Mouse (Mus musculus) lung, adult 18-20 months (tissue): Measurements from ENCODE around the gene Pwp2.
A peak's percentile ranks its signal among the peaks of the same experiment; 100 is the strongest.
"Not testable (repeated sequence)": the region's sequence is repeated elsewhere in the genome, so short reads cannot be mapped to it uniquely, and the experiment has no call there.

Experiments used
- DNase-seq, 2 experiments: peaks; one replicate each; pipeline ENCODE4 v3.0.0; 2022; ENCODE audit warnings: mixed read lengths in 2 of 2

Gene Pwp2

DNA sequence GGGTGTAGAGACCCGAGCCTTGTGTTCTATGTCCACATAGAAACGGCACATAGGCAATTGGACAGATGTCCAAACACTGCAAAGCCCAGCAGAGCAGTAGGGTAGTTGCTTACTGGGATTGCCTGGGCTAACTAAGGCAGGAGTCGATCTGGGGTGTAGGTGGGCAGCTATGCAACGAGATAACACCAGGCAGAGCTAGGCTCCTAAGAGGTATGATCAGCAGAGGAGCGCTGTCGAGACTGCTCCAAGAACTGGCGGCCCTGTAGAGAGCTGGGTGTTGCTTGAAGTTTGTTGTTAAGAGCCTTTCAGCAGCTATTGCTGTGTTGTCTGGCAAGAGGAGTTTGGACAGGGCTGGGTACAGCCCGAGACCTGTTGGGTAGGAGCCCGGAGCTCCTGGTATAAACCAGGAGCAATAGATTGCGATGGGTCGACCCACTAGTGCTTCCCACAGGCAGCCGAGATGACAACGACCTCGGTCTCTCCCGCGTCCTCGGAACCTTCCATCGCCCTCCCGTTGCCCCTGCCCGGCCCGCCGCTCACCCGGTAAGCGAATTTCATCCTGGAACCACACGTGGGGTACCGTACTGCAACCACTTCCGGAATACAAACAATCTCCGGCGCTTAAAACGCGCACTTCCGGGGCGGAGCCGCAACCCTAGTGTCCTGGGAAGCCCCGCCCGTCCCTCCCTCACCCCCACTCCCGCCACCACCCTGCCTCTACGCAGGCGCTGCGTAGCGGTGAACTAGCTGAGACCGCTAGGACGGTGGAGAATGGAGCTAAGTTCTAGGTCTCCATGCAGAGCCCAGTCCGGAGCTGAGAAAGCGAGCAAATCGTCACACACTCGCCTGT, at the start of gene Pwp2:
Pwp2 (minus strand) TSS at position 619 of the 850 bp plus-strand sequence.
- peak; percentile 87 to 91 for DNase-seq

DNA sequence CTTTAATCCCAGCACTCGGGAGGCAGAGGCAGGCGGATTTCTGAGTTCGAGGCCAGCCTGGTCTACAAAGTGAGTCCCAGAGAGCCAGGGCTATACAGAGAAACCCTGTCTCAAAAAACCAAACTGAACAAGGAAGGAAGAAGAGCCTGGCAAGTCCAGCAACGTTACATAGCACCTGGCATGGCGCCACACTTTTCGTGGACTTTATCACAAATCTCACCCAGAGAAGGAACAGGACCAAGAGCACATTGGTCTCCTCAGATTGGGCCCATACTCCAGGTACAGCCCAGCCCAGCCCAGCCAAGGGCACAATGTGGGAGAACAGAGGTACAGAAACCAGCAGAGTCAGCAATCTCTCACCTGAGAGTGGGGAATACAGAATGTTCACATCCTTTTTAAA, 48.8 kb upstream of the Pwp2 start:
- no peak for DNase-seq

DNA sequence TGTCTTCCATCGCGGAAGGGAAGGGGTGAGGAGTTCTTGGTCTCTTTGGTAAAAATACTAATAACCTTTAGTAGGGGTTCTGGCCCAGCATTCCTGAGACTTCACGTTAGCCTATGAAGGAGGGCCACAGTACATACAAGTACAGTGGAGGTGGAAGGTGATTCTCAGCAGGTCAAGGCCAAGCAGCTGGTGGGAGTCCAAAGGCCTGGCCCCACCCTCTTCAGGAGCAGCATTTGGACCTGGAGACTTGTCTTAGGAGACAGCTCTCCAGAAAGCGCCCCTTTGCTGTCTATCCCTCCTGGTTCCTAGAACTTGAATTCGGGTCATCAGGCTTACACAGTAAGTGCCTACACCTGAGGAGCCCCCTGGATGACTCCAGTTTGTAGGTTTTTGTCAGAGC, 48.2 kb upstream of the Pwp2 start:
- DNase-seq: no peak

DNA sequence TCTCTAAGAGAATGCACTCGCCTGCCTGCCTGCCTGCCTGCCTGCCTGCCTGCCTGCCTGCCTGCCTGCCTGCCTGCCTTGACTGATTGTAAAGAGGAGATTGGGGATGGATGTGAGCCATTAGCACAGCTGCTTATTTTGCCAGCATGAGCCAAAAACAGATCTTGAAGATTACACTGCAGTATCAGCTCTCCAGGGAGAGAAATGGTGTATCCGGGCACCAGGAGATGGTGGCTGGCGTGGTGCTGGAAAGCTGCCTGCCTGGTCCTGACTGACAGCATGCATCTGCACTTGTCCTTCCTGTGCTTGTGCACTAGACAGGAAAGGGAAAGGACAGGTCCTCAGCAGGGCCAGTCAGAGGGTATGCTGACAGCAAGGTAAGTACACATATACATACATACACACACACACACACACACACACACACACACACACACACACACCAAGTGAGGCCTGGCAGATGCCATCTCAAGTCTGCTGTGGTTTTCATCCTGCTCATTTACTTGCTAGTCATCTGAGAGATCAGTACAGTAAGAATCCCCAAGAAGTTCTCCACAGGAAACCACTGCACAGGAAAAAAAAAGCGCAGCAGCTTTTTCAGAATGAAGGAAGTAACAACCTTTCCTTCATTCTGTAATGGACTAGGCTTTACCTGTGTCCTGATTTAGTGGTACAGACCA, 47.5 kb upstream of the Pwp2 start:
- DNase-seq: no peak

DNA sequence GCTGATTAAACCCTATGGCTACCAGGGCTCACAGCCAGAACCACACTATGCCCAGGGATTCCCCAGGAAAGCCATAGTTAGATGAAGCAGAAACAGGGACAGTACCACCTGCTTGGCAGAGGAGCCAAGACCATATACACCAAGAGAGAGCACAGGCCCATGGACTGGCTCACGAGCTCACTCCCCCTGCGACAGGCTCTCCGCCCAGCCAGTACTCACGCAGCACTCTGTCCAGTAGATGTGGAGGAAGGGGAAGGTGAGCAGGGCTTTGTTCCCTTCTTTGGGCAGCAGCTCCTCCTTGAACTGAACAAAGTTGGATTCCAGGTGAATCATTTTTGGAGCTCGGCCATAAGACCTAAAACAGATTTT, 43.6 kb upstream of the Pwp2 start:
- DNase-seq: no peak

DNA sequence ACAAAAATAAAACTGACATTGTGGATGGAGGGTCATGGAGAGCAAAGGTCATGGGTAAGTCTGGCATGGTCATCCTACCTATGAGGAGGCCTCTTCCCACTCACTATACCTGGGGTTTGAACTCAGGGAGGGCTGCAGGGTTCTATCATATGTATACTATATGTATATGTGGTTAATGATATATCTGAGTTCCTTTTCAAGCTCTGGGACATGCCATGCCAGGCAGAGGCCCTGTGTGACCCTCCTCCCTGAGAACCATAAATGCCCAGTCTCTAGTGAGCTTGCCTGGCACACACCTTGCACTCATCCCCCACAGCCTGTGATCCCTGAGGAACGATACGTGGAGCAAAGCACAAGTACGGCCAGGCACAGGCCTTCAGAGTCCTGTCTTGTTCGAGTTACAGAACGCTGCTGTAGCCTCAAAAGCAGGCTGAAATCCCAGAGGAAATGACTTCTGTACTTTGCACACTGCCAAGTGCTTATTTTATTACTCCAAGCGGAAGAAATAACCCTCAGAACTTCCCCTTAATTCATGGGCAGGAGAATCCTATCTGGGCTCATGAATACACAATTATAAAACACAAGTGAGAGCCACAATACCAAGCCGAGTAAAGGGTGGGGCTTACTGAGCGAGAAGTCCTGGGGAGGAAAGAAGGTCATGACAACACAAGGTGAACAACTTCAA, 43.1 kb upstream of the Pwp2 start:
- DNase-seq: no peak

DNA sequence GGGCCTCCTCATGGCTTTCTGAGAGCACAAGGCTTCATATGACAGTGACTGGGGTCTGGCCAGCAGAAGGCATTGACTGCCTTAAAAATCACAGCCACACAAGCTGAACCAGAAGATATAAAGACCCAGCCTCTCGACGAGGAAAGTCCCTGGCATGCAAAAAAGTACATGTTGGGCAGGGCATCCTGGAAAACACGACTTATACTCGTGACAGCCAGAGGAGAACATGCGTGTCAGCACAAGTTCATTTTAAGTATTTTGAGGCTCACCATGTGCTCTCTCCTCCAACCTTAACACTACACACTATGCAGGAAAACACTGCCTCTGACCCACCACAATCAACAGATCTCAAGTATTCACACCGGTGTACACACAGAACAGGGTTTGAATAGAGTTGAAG, 39.2 kb upstream of the Pwp2 start:
- DNase-seq: no peak

DNA sequence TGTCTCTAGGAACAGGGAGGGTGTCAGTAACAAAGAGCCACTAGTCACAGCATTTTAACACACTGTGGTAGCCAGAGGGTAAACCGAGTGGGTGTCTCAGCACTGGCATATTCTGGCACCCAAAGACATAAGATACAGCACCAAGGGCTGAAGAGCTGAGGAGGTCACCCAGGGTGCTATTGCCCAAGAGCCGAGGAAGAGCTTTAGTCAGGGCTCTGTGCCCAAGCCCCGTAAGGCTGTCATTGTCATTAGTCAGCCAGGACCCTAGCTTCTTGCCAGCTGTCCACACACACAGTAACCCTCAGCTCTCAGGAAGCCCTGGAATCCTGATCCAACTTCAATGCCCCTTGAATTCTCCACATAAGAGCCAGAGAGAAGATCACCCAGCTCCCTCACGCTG, 38.0 kb upstream of the Pwp2 start:
- DNase-seq: no peak

DNA sequence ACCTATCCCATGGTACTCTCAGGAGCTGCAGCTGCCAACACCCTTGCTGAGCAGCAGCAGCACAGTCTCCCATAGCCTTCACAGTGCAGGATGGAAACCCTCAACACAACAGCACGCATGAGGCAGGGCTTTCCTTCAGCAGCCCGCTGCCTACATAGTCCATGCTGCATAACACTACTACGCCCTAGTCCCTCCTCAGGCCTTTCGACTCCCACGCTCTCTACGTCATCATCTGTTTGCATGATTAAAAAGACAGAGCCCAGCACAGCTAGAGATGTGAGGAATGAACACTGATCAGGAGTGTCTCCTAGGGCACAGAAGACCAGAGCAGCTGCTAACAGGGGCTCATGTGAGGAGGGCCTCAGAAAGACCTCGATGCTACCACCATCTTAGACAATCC, 36.4 kb upstream of the Pwp2 start:
- no peak for DNase-seq

DNA sequence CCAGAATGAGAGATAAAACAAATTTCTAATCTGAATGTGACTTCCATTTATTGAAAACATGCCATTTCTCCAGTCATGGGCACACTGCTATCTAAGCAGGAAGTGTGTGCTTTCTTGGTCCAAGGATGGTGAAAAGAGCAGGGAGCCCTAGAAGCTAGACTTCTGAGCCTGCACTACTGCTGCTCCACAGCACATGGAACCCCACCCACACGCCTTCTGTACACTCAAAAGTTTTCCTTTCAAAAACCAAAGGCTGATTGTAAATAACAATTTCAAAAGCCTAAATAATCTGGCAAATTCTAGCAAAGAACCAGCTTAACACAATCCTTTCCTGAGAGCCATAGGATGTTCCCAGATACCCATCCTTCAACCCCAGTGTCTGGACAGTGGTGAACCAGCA, 34.6 kb upstream of the Pwp2 start:
- no peak for DNase-seq

DNA sequence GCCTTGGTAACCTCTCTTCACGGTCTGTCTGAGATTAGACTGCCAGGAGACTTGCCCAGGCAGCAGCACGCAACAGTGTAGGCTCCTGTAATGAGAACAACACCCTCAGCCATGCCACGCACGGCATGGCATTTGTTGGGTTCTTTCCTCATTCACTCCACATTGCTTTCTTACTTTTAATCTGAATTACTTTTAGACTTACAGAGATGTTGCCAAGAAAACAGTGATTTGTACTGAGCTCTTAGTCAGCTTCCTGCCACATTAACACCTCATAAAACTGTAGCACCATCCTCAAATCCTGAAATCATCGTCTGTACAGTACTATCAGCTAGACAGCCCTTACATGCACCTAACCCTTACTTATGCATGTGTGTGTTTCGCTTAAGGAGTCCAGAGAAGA, 33.6 kb upstream of the Pwp2 start:
- DNase-seq: no peak

DNA sequence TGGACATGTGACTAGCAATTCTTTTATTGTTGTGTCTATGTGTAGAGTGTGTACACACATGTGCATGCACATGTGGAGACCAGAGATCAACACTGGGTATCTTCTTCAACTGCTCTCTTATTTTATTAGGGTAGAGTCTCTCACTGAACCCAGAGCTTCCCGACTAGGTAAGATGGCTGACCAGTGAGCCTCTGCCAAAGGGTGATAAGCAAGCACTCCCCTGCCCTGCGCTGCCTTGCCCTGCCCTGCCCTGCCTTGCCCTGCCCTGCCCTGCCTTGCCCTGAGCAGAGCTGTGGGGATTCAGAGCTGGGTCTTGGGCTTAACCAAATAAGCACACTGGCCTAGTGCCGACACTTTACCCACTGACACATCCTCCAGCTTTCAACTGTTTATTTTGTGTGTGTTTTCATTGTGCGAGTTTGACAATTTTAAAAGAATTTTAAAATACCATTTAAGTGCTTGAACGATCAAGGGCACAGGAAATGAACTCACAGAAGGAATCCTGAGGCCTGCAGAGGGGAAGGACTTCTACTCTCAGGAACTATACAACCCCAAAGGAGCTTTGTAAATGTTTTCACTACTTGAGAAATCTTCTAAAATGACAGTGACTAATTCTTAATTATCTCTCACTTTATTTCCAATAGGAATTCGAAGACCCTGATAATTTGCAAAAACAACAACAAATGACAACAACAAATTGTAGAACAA, 31.6 kb upstream of the Pwp2 start:
- DNase-seq: no peak

DNA sequence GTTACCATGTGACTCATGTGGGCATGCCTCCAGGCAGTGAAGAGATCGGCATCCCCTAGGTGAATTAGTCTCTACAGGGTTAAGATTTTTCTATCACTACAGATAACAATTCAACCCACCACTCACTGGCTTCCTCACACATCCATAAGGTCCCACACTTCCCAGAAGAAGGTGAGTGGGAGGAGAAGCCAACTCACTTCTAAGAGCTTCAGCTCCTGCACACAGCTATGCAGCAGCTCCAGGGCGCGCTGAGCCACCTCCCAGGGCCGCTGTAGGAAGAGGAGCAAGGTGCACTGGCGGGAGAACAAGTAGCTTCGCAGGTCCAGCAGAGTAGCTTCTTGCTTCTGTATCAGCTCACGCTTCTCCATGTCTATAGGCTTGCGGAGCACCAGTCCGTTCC, 29.4 kb upstream of the Pwp2 start:
- no peak for DNase-seq

DNA sequence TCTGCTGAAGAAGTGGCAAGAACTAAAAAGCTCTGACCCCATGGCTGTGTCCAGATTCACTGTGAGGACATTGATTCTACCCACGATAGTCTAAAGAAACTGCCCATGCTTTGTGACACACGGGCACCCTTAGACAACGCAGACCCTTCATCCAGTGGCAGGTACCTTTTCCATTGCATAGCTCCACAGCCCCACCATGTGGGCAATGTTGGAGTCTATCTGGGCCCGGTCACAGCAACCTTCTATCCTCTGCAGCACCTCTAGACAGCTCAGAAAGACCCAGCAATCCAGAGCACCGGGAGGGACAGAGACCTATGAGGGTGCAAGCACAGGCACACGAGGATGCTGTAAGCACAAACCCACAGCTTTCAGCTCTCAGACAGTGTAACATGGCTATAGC, 26.4 kb upstream of the Pwp2 start:
- DNase-seq: no peak

DNA sequence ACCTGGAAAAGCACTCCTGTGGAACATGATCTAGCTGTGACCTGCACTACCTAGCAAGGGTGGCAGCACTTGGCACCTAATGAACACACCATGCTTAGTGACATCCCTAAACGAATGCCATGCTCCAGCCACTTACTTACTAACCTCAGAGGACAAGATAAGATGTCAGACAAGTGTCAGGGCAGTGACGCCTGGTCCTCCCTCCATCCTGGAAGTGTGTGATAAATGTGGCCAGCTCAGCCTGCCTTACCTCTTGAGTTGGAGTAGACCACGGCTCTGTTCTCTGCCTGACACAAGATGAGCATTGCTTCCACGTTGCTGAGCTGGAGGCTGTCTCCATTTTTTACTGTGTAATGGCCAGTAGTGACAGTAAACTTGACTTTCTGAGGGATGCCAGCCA, 16.2 kb upstream of the Pwp2 start:
- no peak for DNase-seq

DNA sequence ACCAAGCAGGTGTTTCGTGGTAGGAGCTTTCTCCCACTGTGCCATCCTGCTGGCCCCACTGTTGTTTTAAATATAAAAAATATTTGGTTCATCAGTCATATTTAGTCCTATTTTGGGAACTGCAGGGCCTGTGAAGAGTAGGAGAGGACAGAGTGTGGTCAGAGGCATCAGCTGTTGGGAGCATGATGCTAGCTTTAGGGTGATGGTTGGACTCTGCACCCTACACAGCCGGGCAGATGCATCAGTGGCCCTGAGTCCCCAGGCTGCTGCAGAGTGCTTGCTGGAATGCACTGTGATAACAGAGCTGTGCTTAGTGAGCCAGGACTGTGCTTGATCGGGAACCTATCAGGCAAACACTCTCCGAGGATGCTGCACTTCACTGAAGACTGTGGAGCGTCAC, 8.0 kb upstream of the Pwp2 start:
- DNase-seq: no peak

DNA sequence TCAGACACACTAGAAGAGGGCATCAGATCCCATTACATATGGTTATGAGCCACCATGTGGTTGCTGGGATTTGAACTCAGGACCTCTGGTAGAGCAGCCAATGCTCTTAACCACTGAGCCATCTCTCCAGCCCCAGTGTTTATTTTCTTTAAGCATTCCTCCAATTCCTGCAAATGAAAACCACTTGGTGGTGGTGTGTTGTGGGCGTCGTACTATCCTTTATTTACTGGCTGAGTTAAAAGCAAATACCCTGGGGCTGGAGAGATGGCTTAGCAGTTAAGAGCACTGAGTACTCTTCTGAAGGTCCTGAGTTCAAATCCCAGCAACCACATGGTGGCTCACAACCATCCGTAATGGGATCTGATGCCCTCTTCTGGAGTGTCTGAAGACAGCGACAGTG, 1.1 kb upstream of the Pwp2 start:
- not testable (repeated sequence) for DNase-seq

DNA sequence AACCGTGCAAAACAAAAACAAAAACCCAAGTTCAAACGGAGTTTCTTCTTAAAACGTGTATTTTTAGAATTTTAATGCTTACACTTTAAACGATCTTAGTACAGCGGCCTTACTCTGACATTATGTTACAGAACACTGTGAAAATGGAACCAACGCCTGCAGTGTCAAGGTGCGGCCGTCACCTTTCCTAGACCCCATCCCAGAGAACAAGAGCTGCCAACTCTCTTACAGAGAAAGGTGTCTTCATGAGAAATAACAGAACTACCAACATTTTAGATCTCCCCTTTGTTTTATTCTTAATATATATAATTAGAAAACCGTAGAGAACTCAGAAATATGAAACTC, 404 bp upstream of the Pwp2 start:
- no peak for DNase-seq

DNA sequence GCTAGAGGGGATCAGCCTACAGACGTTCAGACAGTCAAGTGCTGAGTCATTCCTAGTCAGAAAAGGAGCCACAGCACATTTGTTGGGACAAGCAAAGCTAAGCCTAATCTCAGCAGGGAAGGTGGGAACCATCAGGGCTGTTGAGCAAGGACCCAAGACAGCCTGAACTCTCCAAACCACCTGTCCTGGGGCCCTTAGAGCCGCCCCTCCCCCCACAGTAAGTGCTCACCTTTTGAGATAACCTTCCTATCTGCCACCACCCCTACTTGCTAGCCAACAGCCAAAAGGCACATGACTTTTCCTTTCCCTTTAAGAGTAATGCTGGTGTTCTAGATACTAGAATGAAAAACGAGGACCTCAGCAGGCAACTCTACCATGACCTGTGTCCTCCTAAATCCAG, 1.4 kb downstream of the Pwp2 start:
- DNase-seq: no peak

DNA sequence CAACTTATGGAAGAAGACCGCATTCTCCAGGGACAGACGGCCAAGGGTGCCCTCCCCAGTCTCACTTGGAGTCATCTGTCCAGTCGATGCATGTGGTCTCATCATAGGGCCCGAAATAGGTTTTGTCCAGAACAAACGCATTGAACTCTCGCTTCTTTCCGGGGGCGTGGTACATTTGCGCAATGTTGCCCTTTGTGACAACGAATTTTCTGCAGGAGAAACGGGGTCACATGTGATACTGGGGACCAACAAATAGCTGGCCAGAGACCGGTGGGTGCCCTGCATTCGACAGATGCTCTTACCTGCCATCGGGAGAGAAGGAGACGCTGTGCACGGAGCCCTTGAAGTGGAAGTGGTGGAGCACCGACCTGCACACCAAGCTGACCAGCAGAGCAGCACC, 2.6 kb downstream of the Pwp2 start:
- DNase-seq: no peak

DNA sequence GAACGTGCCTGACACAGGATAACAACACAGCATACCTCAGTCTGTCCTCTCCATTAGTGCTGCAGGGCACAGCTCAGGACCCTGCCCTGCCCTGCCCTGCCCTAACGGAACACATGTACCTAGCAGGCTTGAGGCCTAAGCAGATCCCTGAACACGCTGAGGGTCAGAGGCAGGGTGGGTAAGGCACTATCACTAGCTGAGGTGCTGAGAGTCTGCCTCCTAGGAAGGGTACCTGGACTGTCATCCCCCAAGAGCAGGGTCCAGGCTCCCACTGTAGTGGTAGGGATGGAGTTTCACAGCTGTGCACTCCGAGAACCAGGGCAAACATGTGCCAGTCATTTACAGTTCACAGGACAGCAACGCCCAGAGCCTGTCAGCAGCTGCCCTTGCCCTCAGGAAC, 10.5 kb downstream of the Pwp2 start:
- DNase-seq: no peak

DNA sequence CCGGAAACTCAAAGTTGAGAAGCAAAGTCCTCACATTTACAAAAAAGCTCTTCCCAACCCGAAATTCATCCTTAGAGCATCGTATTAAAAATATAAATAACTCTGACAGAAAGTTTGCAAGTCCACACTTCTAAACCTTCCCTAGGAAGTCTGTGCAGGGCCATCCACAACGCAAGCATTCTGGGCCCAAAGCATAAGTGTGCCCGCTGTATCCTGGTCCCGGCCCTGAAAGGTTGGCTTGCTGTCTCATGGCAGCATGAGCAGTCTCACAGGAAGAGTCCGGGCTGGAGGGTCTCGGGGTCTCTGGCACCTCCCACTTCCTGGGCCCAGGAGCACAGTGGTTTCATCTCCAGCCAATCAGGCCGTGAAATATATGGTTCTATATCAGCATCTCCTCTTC, 13.4 kb downstream of the Pwp2 start:
- DNase-seq: no peak

DNA sequence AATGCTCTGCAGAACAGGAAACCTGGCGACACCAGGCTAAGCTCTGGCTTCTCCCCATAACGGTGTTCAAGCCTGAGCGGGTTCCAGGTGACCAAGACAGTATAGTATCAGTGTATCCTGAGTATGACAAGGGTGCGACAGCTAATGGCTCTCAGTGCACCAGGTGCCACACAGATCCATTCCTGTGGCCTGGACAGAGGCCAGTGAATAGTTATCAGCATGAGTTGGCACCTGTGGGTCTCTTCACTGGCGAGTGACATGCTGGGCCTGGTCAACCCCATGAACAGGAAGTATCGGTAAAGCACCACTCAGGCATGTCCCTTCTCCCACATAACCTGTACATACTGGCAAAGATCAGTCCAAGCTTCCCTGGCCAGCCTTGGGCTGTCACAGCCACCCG, 13.9 kb downstream of the Pwp2 start:
- DNase-seq: no peak

DNA sequence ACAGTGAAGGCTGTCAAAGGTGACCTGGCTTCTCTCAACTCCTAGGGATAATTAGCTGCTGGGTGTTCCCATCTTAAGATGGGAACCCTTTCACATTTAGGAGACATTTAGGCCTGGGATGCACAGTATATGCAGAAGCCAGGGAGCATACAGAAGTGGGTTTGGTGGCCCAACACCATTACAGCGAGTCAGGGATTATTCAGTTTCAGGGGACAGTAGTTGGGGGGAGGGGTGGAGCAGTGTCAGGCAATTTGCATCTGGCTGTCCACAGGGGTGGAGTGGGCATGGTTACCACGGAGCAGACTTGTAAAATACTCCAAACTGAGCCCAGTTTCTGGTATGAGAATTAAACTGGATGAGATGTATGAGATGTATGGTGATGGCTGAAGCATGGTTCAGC, 14.5 kb downstream of the Pwp2 start:
- DNase-seq: no peak
